ENCODE assay signal across 1 mouse cellular context in the genomic region with DNA sequence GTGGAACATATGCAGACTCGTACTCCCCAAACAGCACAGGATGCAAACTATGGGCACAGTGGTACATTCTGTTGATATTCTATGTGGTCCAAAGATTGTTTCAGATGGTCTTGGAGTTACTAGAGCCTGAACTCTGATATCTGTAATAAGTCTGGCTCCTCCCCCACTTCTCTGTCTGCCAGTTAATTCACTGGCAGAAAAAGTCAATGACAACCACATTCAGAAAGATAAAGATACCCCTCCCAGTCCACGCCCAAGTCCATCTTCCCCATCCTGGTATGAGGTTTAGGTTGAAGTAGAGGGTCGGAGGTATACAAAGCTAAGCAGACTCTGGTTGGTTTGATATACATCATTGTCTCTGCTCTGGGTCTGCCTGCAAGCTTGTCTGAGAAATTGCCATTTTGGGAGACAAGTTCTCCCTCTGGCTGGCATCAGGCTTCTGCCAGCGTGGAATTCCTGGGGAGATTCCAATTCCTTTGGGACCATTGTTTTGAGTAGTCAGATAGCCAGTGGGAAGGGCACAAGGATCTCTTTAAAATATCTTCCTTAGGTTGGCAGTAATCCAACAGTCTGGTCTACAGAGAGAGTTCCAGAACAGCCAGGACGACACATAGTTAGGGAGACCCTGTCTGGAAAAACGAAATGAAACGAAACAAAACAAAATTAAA.
TF ChIP-seq lines count a peak whose summit lies in the region.

No protein-coding gene starts in this region.

TF ChIP-seq in CH12.LX, 34 proteins besides CTCF, POLR2A, EP300 and RAD21:
- TF ChIP-seq ZKSCAN1 (IDR thresholded peaks at IDR 0.05; ENCODE audit: borderline replicate concordance, low read depth, low read length): no peak
